Mouse (Mus musculus) CH12.LX (cell line): ENCODE data around the gene Ctps. TPM values are rescaled to one million over a fixed set of nuclear protein-coding genes. Genes with fewer than 3 reads are reported as not detected.

Source experiments
- DNase-seq: peaks from one replicate; pipeline ENCODE4 v3.0.0-alpha.2; 2013; ENCODE audit errors: extremely low read depth
- H3K27ac ChIP-seq: 2 replicates; pipeline ENCODE4 v1.5.1; 2012; ENCODE audit warnings: low read depth, mild to moderate bottlenecking, control low read depth, moderate library complexity; ENCODE audit not compliant: insufficient read depth
- H3K27me3 ChIP-seq: replicated peaks from 2 replicates; pipeline ENCODE3; 2012; ENCODE audit warnings: inconsistent platforms
- H3K36me3 ChIP-seq, 2 experiments: replicated peaks in 1 of 2; 2 replicates each; pipeline versions ENCODE3 to v1.6.1; 2012; ENCODE audit warnings: inconsistent platforms in 1 of 2, low read length in 1 of 2, mild to moderate bottlenecking in 1 of 2, mixed read lengths in 1 of 2, moderate library complexity in 1 of 2; ENCODE audit not compliant: control insufficient read depth in 1 of 2, insufficient read depth in 1 of 2
- H3K4me1 ChIP-seq, 2 experiments: 2 replicates each; pipeline ENCODE4 v1.6.1; 2012; ENCODE audit warnings: inconsistent platforms in 1 of 2, moderate library complexity in 1 of 2; ENCODE audit not compliant: insufficient read depth in 2 of 2, control insufficient read depth in 1 of 2
- H3K4me2 ChIP-seq: 2 replicates; pipeline ENCODE4 v1.6.1; 2012; ENCODE audit warnings: low read depth, mild to moderate bottlenecking, control low read depth; ENCODE audit not compliant: poor library complexity, insufficient read depth, severe bottlenecking
- H3K4me3 ChIP-seq, 3 experiments: fragments of 150-350 bp in 1 of 3; sonication (generic) in 1 of 3; replicated peaks in 1 of 3; 2 replicates each; pipeline versions ENCODE3 to v1.5.1; 2011 to 2012; ENCODE audit warnings: low read depth in 2 of 3, low read length in 2 of 3, mild to moderate bottlenecking in 2 of 3, moderate library complexity in 2 of 3, control low read depth in 1 of 3, improper control_type of control experiment in 1 of 3, inconsistent platforms in 1 of 3, mixed read lengths in 1 of 3; ENCODE audit not compliant: poor library complexity in 1 of 3
- H3K79me2 ChIP-seq: replicated peaks from 2 replicates; pipeline ENCODE4 v1.6.1; 2012; ENCODE audit warnings: mild to moderate bottlenecking, moderate library complexity; ENCODE audit not compliant: control insufficient read depth, poor library complexity, insufficient read depth, severe bottlenecking; ENCODE audit errors: extremely low read depth
- H3K9ac ChIP-seq: 2 replicates; pipeline ENCODE4 v1.6.1; 2012; ENCODE audit warnings: low read depth, mild to moderate bottlenecking, control low read depth, moderate library complexity; ENCODE audit not compliant: insufficient read depth
- H3K9me3 ChIP-seq: replicated peaks from 2 replicates; pipeline ENCODE3; 2012; ENCODE audit warnings: low read length, inconsistent platforms, mixed read lengths
- CHD1 ChIP-seq: IDR thresholded peaks from 2 replicates; pipeline ENCODE4 v1.6.1; 2012; ENCODE audit warnings: low read depth, low read length, improper control_type of control experiment, inconsistent platforms
- CHD2 ChIP-seq: IDR thresholded peaks from 2 replicates; pipeline ENCODE4 v1.6.1; 2011; ENCODE audit warnings: low read length, improper control_type of control experiment
- CTCF ChIP-seq, 2 experiments: IDR thresholded peaks in 1 of 2; conservative IDR thresholded peaks in 1 of 2; 2 replicates each; pipeline ENCODE4 v1.5.1; 2011 to 2012; ENCODE audit warnings: low read depth in 2 of 2, low read length in 2 of 2, improper control_type of control experiment in 1 of 2, inconsistent platforms in 1 of 2, mild to moderate bottlenecking in 1 of 2, moderate library complexity in 1 of 2
- ELF1 ChIP-seq: IDR thresholded peaks from 2 replicates; pipeline ENCODE4 v1.6.1; 2014; ENCODE audit warnings: low read depth, mild to moderate bottlenecking, inconsistent platforms, low read length, improper control_type of control experiment
- GABPA ChIP-seq: IDR thresholded peaks from 2 replicates; pipeline ENCODE4 v1.6.1; 2012; ENCODE audit warnings: low read depth, low read length, improper control_type of control experiment, inconsistent platforms; ENCODE audit not compliant: insufficient replicate concordance
- HCFC1 ChIP-seq: IDR thresholded peaks from 2 replicates; pipeline ENCODE4 v1.6.1; 2012; ENCODE audit warnings: low read depth, mild to moderate bottlenecking, inconsistent platforms, low read length, improper control_type of control experiment
- JUND ChIP-seq: conservative IDR thresholded peaks from 2 replicates; pipeline ENCODE4 v1.6.1; 2011; ENCODE audit warnings: low read depth, low read length, improper control_type of control experiment
- KAT2A ChIP-seq: IDR thresholded peaks from 2 replicates; pipeline ENCODE4 v1.6.1; 2012; ENCODE audit warnings: low read length, improper control_type of control experiment, inconsistent platforms; ENCODE audit not compliant: insufficient replicate concordance
- MAFK ChIP-seq: IDR thresholded peaks from 2 replicates; pipeline ENCODE4 v1.6.1; 2011; ENCODE audit warnings: low read length, improper control_type of control experiment; ENCODE audit not compliant: insufficient replicate concordance
- MAX ChIP-seq: IDR thresholded peaks from 2 replicates; pipeline ENCODE4 v1.6.1; 2011; ENCODE audit warnings: low read length, improper control_type of control experiment
- MEF2A ChIP-seq: IDR thresholded peaks from 2 replicates; pipeline ENCODE4 v1.6.1; 2014; ENCODE audit warnings: low read depth, mild to moderate bottlenecking, inconsistent platforms, low read length, improper control_type of control experiment, borderline replicate concordance
- MXI1 ChIP-seq: IDR thresholded peaks from 2 replicates; pipeline ENCODE4 v1.6.1; 2011; ENCODE audit warnings: mild to moderate bottlenecking, low read depth, low read length, improper control_type of control experiment
- MYC ChIP-seq: IDR thresholded peaks from 2 replicates; pipeline ENCODE4 v1.6.1; 2011; ENCODE audit warnings: low read depth, mild to moderate bottlenecking, improper control_type of control experiment, low read length
- NELFE ChIP-seq: IDR thresholded peaks from 2 replicates; pipeline ENCODE4 v1.6.1; 2011; ENCODE audit warnings: low read depth, low read length, improper control_type of control experiment
- NRF1 ChIP-seq: IDR thresholded peaks from 2 replicates; pipeline ENCODE4 v1.6.1; 2014; ENCODE audit warnings: low read depth, mild to moderate bottlenecking, inconsistent platforms, low read length, improper control_type of control experiment, moderate library complexity
- POLR2A ChIP-seq: IDR thresholded peaks from 2 replicates; pipeline ENCODE4 v1.6.1; 2011; ENCODE audit warnings: low read depth, mild to moderate bottlenecking, improper control_type of control experiment, low read length
- RCOR1 ChIP-seq: conservative IDR thresholded peaks from 2 replicates; pipeline ENCODE4 v1.6.1; 2012; ENCODE audit warnings: low read depth, mild to moderate bottlenecking, inconsistent platforms, low read length, improper control_type of control experiment
- TBP ChIP-seq: conservative IDR thresholded peaks from 2 replicates; pipeline ENCODE4 v1.6.1; 2011; ENCODE audit warnings: low read depth, low read length, improper control_type of control experiment
- TCF12 ChIP-seq: IDR thresholded peaks from 2 replicates; pipeline ENCODE4 v1.6.1; 2014; ENCODE audit warnings: low read depth, mild to moderate bottlenecking, inconsistent platforms, low read length, improper control_type of control experiment
- UBTF ChIP-seq: IDR thresholded peaks from 2 replicates; pipeline ENCODE4 v1.6.1; 2012; ENCODE audit warnings: low read depth, mild to moderate bottlenecking, inconsistent platforms, low read length, improper control_type of control experiment, moderate library complexity
- USF2 ChIP-seq: conservative IDR thresholded peaks from 2 replicates; pipeline ENCODE4 v1.6.1; 2011; ENCODE audit warnings: low read depth, low read length, improper control_type of control experiment
- ZMIZ1 ChIP-seq: IDR thresholded peaks from 2 replicates; pipeline ENCODE4 v1.6.1; 2012; ENCODE audit warnings: low read depth, mild to moderate bottlenecking, inconsistent platforms, low read length, improper control_type of control experiment
- dilution Hi-C: fragments of 300-500 bp; cut with MboI; formaldehyde crosslinking; loops from 2 replicates; pipeline ENCODE4 v1.14.3; 2020; ENCODE audit warnings: low sequenced_read_pairs; ENCODE audit not compliant: extremely low pct_unique_long_range_greater_than_20kb, extremely low pct_ligation_motif_present
- in situ Hi-C: fragments of 300-500 bp; cut with MboI; formaldehyde crosslinking; loops from 3 replicates; pipeline ENCODE4 v1.14.3; 2019; ENCODE audit warnings: low sequenced_read_pairs, low pct_ligation_motif_present, low pct_unique_long_range_greater_than_20kb, mixed read lengths
- polyA plus RNA-seq: library from polyadenylated mRNA; unstranded; fragments of >175 nt; gene quantifications from 2 replicates; pipeline ENCODE4 v1.2.1, GENCODE M21; 2012; ENCODE audit warnings: low read depth; ENCODE audit not compliant: insufficient read length
- total RNA-seq, 2 experiments: library from RNA; depleted of rRNA; stranded (reverse); fragments of 300-350 nt in 1 of 2; fragments of >200 nt in 1 of 2; gene quantifications; 2 replicates each; pipeline ENCODE4 v1.2.3; 2012 to 2014

Ctps gene
- total and polyA plus RNA-seq, 3 experiments: 93.2 to 179 (median 140) TPM

DNA sequence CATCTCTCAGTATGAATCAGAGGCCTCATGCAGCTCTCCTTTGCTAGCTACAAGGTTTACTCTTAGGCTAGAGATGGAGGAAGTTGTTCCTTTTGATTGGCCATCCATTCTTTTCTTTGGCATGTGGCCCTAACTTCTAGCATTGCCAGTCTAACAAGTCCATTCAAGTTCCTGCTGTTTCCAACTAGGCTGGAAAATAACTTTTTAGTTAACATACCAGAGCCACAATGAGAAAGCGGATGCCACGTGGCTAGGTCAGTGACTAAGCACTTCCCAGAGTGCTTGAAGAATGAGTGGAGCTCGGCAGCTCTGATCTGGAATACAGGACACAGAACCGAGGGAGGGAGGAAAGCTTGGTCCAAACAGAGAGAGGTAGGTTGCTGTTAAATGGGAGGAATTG is 52.7 kb downstream of the Ctps start:
- dilution Hi-C loops: no loop called here
- H3K36me3 ChIP-seq: peaks cover 7 to 54% of the 10 kb centered on the region in 2 experiments

DNA sequence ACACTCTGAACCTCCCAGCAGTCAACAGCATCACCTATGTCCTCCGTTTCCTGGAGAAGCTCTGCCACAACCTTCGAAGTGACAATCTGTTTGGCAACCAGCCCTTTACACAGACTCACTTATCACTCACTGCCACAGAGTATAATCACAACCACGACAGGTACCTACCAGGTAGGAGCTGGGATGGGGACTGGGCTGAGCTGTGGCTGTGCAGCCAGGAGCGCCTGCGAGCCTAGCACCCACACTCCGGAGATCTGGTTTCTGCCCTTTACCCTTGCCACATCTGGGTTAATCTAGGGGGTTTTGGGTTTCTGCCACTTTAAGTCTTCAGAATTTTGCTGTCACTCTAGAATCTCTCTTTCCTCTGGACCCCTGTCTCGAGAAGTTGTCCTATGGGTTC is 53.2 kb downstream of the Ctps start:
- H3K4me1 ChIP-seq: no peaks in the 10 kb centered on the region
- TF ChIP-seq TBP (no peak), MAX (no peak)
- H3K9ac ChIP-seq: no peak overlapping the region
- H3K27ac ChIP-seq: no peak overlapping the region
- DNase-seq: no peak
- no peak overlapping the region for H3K4me2 ChIP-seq
- H3K79me2 ChIP-seq: no peaks in the 10 kb centered on the region
- in situ Hi-C loops (loop anchor here (25.0 kb wide), 1 partner anchor 280 kb away; no protein-coding TSS in a partner anchor), dilution Hi-C loops (no loop called here)
- no peak overlapping the region for H3K4me3 ChIP-seq
- H3K27me3 ChIP-seq: no peaks in the 10 kb centered on the region
- peaks cover 7 to 50% of the 10 kb centered on the region in 2 experiments for H3K36me3 ChIP-seq
- H3K9me3 ChIP-seq: no peaks in the 10 kb centered on the region

More for the DNA sequence above, 52.7 kb downstream of the Ctps start:
- in situ Hi-C loops: loop anchor here (25.0 kb wide), 1 partner anchor 280 kb away; no protein-coding TSS in a partner anchor
- Histone ChIP-seq H3K79me2 (no peaks in the 10 kb centered on the region), H3K4me1 (no peaks in the 10 kb centered on the region), H3K4me2 (no peak overlapping the region), H3K9ac (no peak overlapping the region), H3K4me3 (no peak overlapping the region), H3K27ac (no peak overlapping the region), H3K9me3 (no peaks in the 10 kb centered on the region), H3K27me3 (no peaks in the 10 kb centered on the region)
- DNase-seq: no peak
- TF ChIP-seq NRF1 (no peak), JUND (no peak), GABPA (no peak), UBTF (no peak), MAFK (no peak), MEF2A (no peak), CTCF (conservative IDR thresholded peaks at IDR 0.05 in 1 of 2, IDR thresholded peaks at IDR 0.05 in 1 of 2; ENCODE audit: low read depth in 2 of 2, low read length in 2 of 2) (no peak), NELFE (no peak), CHD1 (no peak), CHD2 (no peak), HCFC1 (no peak)
- TF ChIP-seq, all 38 proteins: peak for 0

DNA sequence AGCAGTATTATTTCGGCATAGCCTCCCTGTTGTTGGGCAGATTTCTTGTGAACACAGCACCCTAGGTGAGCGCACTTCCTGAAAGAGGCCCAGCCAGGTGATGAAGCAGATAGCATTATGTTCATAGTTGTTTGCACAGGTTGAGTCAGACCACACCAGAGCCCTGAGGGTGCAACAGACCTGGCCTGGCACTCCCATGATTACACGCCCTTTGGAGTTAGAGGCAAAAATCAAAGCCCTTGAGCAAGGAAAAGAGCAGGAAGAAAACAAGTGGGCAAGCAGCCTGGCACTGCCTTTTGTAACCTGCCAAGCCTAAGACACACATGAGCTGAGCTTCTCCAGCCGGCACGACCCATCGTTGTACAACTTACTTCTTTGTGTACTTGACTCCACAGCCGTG is 53.6 kb downstream of the Ctps start:
- no peak overlapping the region for H3K4me3 ChIP-seq
- H3K79me2 ChIP-seq: no peaks in the 10 kb centered on the region
- no peak overlapping the region for H3K9ac ChIP-seq
- H3K27me3 ChIP-seq: no peaks in the 10 kb centered on the region
- H3K9me3 ChIP-seq: no peaks in the 10 kb centered on the region
- H3K36me3 ChIP-seq: peaks cover 7 to 46% of the 10 kb centered on the region in 2 experiments
- H3K4me2 ChIP-seq: no peak overlapping the region
- no peaks in the 10 kb centered on the region for H3K4me1 ChIP-seq
- TF ChIP-seq KAT2A: no peak
- TF ChIP-seq RCOR1: no peak
- no peak for TF ChIP-seq CHD2
- TF ChIP-seq NRF1: no peak
- TF ChIP-seq MYC: no peak
- no peak for TF ChIP-seq CHD1
- TF ChIP-seq NELFE: no peak
- TF ChIP-seq USF2: no peak
- TF ChIP-seq TCF12: no peak
- no peak for TF ChIP-seq MXI1
- TF ChIP-seq POLR2A: no peak
- no peak for TF ChIP-seq ELF1
- no peak for TF ChIP-seq ZMIZ1
- TF ChIP-seq MAFK: no peak
- in situ Hi-C loops: loop anchor here (25.0 kb wide), 1 partner anchor 279 kb away; no protein-coding TSS in a partner anchor
- no peak overlapping the region for H3K27ac ChIP-seq
- no peak for DNase-seq
- dilution Hi-C loops: no loop called here
